Mouse (Mus musculus): Measurements from ENCODE around the gene Cwh43. TPM values are rescaled to one million over a fixed set of nuclear protein-coding genes. Genes with fewer than 3 reads are reported as not detected.

Cwh43 gene
- total RNA-seq, 2 experiments from 2014 or later = 4.9 to 5.5 TPM

DNA sequence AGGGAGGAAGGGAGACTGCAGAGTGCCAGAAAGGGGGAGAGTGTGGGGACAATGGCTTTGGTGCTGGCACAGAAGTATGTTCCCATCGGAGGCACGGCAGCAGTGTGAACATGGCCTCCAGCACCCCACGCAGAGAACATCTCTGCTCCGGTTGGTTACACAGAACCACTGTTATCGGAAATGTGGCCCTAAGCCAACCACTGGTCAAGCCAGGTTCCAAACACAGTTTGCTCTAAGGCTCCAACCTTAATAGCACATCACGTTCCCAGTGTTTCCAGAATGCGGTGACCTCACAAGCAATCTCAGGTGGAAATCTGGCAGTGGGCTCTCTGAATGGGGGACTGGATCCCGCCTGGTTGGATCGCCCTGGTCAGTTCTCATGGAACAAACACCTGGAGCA lies 12.8 kb upstream of the Cwh43 start:
- DNase-seq (ENCODE audit: low spot score in 2 of 2) = no peak

DNA sequence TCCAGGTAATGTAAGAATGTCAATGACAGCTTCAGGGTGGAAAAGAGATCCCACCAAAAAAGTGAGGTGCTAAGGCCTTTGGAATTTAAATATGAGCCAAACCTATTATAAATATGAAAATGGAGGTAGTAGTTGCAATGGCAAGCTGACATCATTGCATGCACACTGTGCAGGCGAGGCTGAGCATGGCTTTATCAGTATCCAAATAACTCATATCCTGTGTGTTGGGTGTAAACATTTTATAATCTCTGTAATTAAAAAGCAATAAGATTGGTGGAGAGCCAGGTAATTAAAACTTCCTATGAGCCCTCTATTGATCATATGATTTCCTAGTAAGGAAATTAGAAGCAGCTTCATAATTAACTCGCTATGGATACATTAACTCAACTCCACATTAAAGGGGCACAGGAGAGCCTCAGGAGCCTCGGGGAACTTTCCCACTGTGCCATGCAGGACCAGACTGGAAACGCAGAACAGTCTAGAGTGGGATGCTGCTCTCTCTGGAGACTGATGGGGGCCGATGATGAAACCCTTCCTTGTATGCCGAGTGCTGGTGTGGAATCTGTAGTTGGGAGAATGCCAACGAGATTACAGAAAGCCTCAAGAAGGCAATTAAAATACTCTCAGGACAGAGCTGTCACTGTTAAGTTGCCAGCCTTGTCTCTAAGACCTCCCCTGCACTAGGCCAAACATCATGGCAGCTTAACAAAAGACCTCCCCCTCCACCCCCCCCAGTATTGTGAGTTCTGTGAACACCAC lies 5.9 kb upstream of the Cwh43 start:
- DNase-seq (ENCODE audit: low spot score in 2 of 2) = no peak

DNA sequence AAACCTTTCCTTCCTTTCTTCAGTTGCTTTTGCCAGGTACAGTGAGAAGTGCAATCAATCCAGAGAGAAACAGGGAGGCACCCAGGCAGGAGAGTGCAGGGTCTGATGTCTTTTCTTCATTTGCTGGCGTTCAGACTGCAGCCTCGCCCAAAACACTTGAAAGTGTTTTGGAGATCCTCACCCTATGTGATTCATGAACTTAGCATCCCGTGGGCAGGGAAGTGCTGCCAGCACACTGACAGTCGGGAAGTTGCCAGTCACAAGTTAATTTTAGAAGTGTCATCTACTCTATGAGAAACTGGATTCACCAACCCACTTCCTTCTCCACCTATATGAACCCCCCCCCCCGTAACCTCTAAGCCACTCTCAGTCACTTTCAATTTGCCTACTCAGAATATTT lies 4.5 kb upstream of the Cwh43 start:
- no peak for DNase-seq (ENCODE audit: low spot score in 2 of 2)

DNA sequence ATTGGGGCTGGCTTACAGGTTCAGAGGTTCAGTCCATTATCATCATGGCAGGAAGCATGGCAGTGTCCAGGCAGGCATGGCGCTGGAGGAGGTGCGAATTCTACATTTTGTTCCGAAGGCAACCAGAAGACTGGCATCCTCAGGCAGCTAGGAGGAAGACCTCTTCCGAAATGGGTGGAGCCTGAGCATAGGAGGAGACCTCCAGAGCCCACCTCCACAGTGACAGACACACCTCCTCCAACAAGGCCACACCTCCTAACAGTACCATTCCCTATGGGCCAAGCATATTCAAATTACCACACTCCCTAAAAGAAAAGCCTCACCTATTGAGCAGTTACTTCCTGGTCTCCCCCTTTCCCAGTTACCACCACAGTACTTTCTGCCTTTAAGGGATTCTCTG lies 3.0 kb upstream of the Cwh43 start:
- DNase-seq (ENCODE audit: low spot score in 2 of 2) = no peak

DNA sequence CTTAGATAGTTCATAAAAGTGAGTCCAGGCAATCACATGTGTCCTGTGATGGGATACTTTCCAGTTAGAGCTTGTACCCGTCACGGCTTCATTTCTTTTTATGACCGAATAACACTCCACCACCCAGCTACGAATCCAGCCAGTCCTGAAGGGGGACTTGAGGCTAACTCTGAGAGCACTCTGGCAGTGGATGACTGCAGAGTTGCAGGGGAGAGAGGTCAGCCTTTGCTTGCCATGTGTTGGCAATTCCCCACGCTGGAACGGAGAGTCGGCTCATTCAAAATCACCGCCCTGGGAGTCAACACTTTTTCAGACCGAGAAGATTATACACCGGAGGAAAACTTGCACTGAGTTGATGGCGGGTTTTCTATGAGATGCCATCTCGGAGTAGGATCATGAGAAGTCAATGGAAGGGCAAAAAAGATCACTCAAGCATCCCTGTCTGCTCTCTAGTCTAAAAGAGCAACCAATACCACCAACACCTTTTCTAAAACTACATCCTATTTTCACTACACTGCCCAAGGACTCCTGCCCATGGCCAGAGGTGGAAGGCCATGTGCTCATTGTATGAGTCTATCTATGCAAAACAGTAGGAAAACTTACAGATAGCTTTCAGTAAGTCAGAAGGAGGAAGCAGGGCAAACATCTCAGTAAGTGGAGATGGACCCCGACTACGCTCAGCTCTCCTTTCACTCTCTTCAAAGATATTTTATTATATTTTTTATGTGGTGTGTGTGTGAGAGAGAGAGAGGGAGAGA lies 2.4 kb upstream of the Cwh43 start:
- no peak for DNase-seq (ENCODE audit: low spot score in 2 of 2)

DNA sequence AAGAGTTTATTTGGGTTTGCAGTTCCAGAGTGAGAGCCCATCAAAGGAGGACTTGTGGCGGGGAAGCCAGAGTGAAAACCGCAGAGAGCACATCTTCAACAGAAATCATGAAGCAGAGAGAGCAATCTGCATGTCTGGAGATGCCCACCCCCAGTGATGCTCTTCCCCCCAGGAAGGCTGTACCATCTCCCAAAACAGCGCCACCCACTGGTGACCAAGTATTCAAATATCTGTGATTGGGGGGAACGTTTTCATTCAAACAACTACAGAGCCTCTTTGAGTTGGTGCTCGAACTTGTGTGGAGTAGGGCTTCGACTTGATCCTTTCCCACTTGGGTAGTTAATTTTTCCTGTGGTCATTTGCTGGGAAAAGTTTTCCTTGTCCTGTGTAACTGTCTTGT lies 1.1 kb upstream of the Cwh43 start:
- no peak for DNase-seq (ENCODE audit: low spot score in 2 of 2)

DNA sequence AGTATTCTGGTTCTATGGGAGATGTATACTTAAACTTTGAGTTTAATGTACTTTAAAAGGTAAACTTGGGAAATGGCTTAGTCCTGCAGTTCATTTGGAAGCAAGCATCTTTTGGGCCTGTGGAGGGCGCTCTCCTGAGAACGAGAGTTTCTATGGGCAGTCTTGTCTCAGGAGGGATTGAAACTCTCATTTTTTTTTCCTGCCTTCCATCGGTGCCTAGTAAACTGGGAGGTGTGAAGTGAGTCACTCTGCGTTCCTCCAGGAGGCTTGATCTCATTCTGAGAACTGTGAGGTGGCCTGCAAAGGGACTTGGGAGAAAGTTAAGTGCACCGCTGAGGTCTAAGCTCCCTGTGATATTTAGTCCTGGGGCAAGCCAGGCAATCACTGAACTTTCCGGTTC lies 986 bp downstream of the Cwh43 start:
- DNase-seq (ENCODE audit: low spot score in 2 of 2) = no peak

DNA sequence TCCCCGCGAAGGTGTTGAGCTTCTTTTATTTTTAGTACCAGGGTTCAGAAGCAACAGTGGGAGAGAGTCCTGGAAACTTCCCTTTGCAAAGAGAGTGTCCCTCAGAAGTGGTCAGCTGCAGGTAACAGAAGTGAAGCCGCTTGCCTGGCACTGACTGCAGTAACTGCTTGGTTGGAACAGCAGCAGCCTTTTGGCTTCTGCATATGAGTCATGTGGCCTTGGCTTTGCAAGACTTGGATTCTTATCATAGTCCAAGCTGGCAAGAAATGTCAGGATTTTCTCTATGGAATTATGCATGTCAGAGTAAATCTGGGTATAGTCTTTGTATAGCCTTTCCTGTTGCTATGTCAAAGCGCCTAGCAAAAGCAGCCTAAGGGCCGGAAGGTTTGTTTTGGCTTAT lies 4.1 kb downstream of the Cwh43 start:
- no peak for DNase-seq (ENCODE audit: low spot score in 2 of 2)

DNA sequence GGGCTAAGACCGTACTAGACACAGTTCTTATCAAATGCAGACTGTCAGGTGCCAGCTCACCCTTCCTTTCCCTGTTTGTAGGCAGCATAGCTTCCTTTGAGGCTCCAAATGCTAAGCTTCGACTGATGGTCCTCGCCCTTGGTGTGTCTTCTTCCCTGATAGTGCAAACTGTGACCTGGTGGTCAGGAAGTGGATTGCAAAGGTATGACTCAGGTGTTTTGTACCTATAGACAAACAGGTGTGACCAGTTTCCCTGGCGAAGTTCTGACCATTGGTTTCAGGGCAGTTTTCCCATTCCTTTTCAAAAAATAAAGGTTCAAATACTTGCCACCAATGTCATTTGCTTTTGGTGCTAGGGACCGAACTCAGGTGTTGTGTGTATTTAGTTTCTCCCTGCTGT lies 5.9 kb downstream of the Cwh43 start:
- no peak for DNase-seq (ENCODE audit: low spot score in 2 of 2)

DNA sequence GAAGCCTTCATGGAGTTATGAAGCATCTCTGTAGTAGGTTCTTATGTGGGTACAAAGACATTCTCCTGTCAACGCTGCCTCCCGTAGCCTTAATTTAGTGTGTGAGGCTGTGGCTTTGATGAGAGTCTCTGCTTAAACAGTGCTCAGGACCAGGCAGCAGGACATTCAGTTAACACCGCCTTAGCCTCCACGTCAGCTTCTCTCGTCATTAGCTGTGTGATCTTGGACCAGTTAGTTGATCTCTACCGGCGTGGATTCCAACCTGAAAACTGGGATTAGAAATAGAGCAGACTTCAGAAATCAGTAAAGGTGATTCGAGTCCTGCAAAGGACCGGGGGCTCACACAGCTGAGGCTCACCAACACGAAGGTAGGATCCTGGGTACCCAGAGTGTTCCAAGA lies 8.3 kb downstream of the Cwh43 start:
- no peak for DNase-seq (ENCODE audit: low spot score in 2 of 2)

DNA sequence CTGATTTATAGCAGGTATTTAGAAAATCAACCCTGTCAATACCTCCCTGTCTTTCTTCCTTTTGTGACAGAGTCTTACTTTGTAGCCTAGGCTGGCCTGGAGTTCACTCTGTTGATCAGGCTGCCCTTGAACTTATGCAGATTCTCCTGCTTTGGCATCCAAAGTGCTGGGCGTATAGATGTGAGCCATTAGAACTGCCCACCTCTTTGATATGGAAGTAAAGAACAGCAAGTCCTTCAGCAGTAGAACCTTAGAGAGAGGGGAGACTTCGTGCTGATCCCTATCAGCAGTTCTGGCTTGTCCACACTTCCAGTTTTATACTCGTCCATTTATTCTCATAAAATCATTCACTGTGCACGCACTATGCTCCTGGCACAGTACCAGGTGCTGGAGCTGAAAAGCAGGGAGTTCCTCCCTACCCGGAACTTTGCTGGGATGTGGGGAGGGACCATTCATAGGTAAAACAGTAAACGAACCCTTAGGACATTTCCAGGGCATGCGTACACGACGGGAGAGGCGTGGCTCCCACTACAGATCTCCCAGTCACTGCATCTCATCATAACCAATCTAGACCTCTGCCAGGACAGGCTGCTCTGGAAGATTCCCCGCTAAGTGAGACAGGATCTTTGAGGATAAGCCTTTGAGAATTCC lies 13.3 kb downstream of the Cwh43 start:
- no peak for DNase-seq (ENCODE audit: low spot score in 2 of 2)

DNA sequence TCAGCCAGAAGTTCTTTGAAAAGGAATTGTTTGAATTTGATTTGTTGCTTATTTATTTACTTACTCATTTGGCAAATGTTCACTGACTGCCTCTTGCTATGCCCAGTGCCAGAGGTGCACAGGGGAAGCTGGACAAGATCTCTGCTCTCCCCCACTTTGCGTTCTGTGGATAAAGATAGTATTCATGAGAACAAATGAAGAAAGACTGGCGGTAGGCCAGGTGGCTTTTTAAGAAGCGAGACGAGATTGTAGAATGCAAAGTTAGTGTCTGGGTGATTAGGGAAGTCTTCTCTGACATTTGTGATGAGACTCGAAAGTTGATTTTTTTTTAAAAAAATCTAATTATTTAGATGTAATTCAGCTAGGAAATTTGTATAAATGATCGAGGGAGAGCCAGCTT lies 20.9 kb downstream of the Cwh43 start:
- no peak for DNase-seq (ENCODE audit: low spot score in 2 of 2)

DNA sequence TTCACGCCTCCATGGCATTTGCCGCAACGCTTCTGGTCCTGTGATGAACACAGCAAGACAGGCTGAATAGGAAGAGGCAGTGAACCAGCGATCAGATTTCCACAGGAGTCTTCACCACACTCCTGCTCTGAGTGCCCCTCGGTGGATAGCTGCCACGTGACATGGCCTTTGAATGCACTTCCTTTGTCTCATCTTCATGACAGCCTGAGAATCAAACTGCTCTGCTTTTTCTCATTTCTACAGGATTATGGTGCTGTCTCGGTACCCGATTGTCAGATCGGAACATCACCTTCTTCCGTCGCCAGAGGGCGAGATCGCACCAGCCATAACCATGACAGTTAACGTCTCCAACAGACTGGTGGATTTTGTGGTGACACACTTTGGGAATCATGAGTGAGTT lies 25.7 kb downstream of the Cwh43 start:
- DNase-seq (ENCODE audit: low spot score in 2 of 2) = peak; percentile 89 to 91

DNA sequence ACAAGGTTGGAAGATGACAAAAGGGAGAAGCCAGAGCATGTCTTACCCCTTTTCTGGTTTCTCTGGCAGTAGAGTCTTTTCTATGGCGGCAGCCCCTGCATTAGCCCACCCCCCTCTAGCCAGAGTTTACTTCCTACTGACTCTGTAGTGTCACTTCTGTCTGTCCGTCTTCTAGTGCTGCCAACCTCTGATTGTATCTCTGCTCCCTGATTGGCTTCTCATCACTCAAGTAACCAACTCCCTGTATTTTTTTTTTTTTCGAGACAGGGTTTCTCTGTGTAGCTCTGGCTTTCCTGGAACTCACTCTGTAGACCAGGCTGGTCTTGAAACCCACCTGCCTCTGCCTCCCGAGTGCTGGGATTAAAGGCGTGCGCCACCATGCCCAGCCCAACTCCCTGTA lies 26.9 kb downstream of the Cwh43 start:
- DNase-seq (ENCODE audit: low spot score in 2 of 2) = no peak

DNA sequence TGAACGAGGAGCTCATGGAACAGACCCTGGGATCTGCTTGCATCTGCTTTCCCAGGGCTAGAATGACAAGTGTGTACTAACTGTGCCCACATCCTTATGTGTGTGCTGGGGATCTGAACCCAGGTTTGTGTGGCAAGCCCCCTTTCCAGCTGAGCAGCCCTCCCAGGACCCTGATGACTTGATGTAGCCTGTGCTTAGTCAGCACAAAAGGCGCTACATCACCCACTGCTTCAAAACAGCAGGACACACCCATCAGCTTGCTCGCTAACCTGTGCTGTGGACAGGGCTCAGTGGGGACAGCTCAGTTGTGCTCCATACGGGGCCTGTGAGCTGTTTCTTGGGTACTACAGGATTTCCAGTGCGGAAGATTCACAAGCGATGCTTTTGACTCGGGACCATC lies 28.9 kb downstream of the Cwh43 start:
- DNase-seq (ENCODE audit: low spot score in 2 of 2) = no peak

DNA sequence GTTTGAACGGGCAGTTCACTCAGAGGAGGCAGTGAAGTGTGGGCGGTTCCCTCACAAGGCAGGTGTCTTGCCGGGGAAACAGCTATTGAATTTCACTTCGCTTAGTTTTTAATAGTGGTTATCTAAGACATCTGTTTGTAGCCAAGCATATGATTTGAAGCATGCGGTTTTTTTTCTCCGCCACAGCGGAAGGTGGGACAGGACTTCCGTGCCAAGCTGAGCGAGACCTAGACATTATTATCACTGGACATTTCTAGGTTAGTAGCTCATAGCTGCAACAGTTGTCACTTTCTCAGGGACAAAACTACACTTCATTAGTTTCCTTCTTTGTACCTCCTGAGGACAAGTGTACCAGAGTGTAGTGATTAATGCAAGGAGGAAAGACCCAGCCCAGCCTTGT lies 36.3 kb downstream of the Cwh43 start:
- no peak for DNase-seq (ENCODE audit: low spot score in 2 of 2)

DNA sequence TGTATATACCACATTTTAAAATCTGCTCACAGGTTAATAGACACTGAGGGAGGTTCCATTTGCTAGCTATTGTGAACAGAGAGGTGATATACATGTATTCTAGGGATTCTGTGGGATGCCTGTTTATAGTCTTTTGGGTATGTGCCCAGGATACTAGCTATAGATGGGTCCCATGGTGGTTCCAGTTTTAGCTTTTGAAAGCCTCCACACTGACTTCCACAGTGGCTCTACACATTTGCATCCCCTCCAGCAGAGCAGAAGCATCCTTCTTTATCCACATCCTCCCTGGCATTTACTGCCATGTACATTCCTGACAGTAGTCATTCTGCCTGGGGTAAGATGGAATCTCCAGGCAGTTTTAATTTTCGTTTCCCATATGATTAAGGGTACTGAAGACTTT lies 44.4 kb downstream of the Cwh43 start:
- no peak for DNase-seq (ENCODE audit: low spot score in 2 of 2)

DNA sequence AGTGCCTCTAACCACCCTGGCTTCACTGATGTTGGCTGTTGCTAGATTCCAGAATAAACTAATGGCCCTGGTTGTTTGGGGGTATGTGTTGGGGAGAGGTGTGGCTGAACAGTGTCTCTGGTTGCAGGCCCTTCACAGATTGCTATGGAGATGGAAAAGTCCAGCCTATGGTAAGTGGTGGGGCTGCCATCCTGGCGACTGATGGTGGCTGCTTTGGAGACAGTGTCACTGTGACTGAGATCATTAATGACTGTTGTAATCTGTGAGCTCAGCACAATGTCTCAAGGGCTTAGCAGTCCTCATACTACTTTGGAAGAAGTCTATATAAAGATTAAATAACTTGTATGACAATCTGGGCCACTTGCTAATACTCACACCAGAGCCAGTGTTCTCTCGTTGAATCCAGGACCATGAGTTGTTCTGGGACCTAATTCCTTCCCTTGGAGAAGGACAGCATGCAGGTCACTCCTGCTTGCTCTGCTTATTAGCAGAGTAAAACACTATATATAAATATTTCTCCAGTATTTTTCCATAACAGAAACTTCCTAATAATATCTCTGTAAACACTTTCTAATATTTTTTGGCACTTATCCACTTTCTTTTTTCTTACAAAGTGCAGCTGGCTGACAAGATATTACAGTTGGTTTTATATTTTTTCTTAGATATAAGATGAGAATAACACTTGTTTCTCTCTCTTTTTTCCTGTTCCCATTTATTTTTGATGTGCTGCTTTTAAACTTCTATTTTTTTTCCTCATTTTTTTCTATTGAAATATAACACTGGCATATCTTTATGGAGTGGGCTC lies 48.8 kb downstream of the Cwh43 start:
- DNase-seq (ENCODE audit: low spot score in 2 of 2) = no peak

DNA sequence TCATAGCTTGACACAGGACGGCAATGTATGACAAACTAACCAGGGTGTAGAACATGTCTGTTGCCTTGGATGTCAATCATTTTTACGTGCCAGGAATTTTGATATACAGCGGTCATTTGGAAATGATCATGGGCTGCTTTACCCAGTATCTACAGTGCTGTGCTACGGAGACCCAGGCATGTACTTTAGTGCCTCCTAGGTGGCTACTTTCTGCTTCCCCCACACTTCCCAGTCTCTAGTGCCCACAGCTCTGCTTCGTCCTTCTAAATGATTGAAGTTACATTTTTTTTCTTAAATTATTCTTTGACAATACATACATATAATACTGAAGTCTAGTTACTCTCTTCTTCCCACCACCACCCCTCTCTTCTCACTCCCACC lies 49.4 kb downstream of the Cwh43 start:
- DNase-seq (ENCODE audit: low spot score in 2 of 2) = no peak

DNA sequence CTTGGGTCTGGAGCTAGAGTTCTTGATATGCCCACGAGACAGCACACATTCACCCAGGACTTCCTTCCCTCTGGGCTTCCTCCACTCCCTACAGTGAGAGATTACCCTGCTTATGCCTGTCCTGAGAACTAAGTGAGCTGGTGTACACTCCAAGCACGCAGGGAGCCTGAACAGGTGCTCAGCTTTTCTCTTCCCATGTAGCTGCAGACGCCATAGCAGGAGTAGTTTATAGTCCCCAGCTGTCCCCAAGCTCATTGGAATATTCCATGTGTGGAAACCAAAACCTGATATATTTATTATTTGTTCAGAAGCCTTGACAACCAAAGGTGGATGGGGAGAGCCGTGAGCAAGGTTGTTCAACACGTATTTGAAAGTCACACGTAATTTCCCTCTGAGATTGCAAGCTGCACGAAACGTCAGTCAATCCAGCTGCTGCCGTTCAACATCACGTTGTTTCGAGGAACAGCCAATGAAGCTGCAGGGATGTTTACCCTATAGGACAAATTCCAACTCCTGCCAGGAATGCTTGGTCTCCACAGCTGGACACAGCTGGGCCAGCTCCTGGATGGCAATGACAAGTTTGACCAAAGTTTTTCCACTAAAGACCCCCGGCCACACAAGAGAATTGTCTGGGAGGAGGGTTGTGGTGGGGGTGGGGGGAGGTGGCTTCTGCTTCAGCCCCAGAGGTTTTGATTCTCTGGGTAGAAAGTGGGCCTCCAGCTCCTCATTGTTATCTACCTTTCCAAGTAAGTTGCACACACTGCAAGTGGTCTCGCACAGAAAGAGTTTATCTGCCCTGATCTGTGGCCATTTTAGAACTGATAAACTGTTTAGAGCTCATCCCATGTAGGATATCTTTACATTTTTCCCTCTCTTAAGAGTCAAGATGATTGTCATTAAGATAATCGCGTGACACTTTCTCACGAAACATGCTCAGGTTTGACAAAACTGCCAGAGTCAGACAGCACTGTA lies 62.9 kb downstream of the Cwh43 start:
- no peak for DNase-seq (ENCODE audit: low spot score in 2 of 2)
